Mouse (Mus musculus) stomach, embryonic 15.5 days (tissue): Measurements from ENCODE around the gene Nipsnap1. TPM values are rescaled to one million over a fixed set of nuclear protein-coding genes. Genes with fewer than 3 reads are reported as not detected.
A peak's percentile ranks its signal among the peaks of the same experiment; 100 is the strongest.

Experiments used
- ATAC-seq: fragments of 200-750 bp; cut with Nextera tagmentation; 2 replicates; pipeline ENCODE4 v1.8.0; 2017; ENCODE audit warnings: low read depth, moderate number of reproducible peaks, moderate TSS enrichment; ENCODE audit not compliant: insufficient read depth, low FRiP score
- H3K27ac ChIP-seq: fragments of 300-500 bp; sonication (generic); 2 replicates; pipeline ENCODE4 v1.5.1; 2015; ENCODE audit warnings: mild to moderate bottlenecking, inconsistent platforms
- H3K27me3 ChIP-seq: fragments of 300-500 bp; sonication (generic); replicated peaks from 2 replicates; pipeline ENCODE4 v1.6.1; 2015; ENCODE audit warnings: inconsistent platforms
- H3K36me3 ChIP-seq: fragments of 300-500 bp; sonication (generic); 2 replicates; pipeline ENCODE4 v1.6.1; 2015; ENCODE audit warnings: inconsistent platforms
- H3K4me1 ChIP-seq: fragments of 300-500 bp; sonication (generic); 2 replicates; pipeline ENCODE4 v1.6.1; 2015; ENCODE audit warnings: inconsistent platforms
- H3K4me2 ChIP-seq: fragments of 300-500 bp; sonication (generic); 2 replicates; pipeline ENCODE4 v1.6.1; 2015; ENCODE audit warnings: mild to moderate bottlenecking, inconsistent platforms
- H3K4me3 ChIP-seq: fragments of 300-500 bp; sonication (generic); replicated peaks from 2 replicates; pipeline ENCODE4 v1.5.1; 2015; ENCODE audit warnings: inconsistent platforms
- H3K9ac ChIP-seq: fragments of 300-500 bp; sonication (generic); 2 replicates; pipeline ENCODE4 v1.6.1; 2015; ENCODE audit warnings: inconsistent platforms
- H3K9me3 ChIP-seq: fragments of 300-500 bp; sonication (generic); 2 replicates; pipeline ENCODE4 v1.6.1; 2016; ENCODE audit warnings: inconsistent platforms
- WGBS: fragments of 180-500 bp; shearing (Covaris S2); methylation state at CpG from one replicate; pipeline ENCODE4 v1.1.7; 2015; 5-methylcytosine and 5-hydroxymethylcytosine counted together
- polyA plus RNA-seq: library from polyadenylated mRNA; unstranded; fragments of >200 nt; fragmentation: Nextera tagmentation; extraction: Ambion mirVana; gene quantifications from 2 replicates; pipeline ENCODE4 v1.2.1, GENCODE M21; 2015

Gene Nipsnap1
- polyA plus RNA-seq, result 64.1 and 68.6 TPM in 2 replicates

GRCm38 (mm10) chr11:4873755-4874475 lies at the start of gene Nipsnap1:
TSS of gene Nipsnap1 (plus strand) at chr11:4873951.
- peak within 1 kb of the TSS; percentile 52; the same call in 1 of the 2 replicates for H3K27ac ChIP-seq
- peak within 1 kb of the TSS; percentile 48 for H3K9ac ChIP-seq
- peak within 1 kb of the TSS; percentile 70 for H3K4me3 ChIP-seq
- no peaks in the 10 kb centered on the region for H3K36me3 ChIP-seq
- under 1% methylated on average over 30 of the region's 30 CpGs for WGBS
- H3K4me1 ChIP-seq, result peaks cover 6% of the 10 kb centered on the region; the same call in 1 of the 2 replicates
- no peaks in the 10 kb centered on the region for H3K27me3 ChIP-seq
- ATAC-seq, result peak; percentile 90
- peak within 1 kb of the TSS; percentile 78 for H3K4me2 ChIP-seq
- H3K9me3 ChIP-seq, result no peaks in the 10 kb centered on the region

- no peak overlapping the region for H3K27ac ChIP-seq
- no peaks in the 10 kb centered on the region for H3K4me1 ChIP-seq
- no peak for ATAC-seq
- 90% methylated on average over 3 of the region's 3 CpGs for WGBS
- no peak overlapping the region for H3K4me3 ChIP-seq
- no peak overlapping the region for H3K9ac ChIP-seq
- H3K27me3 ChIP-seq, result no peaks in the 10 kb centered on the region
- no peaks in the 10 kb centered on the region for H3K36me3 ChIP-seq
- H3K9me3 ChIP-seq, result no peaks in the 10 kb centered on the region
- no peak overlapping the region for H3K4me2 ChIP-seq
Observed at GRCm38 (mm10) chr11:4826152-4826778, 47.5 kb upstream of the Nipsnap1 start.

- Histone ChIP-seq H3K27ac (no peak overlapping the region), H3K9ac (no peak overlapping the region), H3K9me3 (no peaks in the 10 kb centered on the region), H3K27me3 (no peaks in the 10 kb centered on the region), H3K4me1 (no peaks in the 10 kb centered on the region), H3K4me2 (no peak overlapping the region), H3K4me3 (no peak overlapping the region), H3K36me3 (no peaks in the 10 kb centered on the region)
- no peak for ATAC-seq
Observed at GRCm38 (mm10) chr11:4827340-4827739, 46.4 kb upstream of the Nipsnap1 start.

GRCm38 (mm10) chr11:4827916-4828315 lies 45.8 kb upstream of the Nipsnap1 start:
- no peak overlapping the region for H3K27ac ChIP-seq
- no peaks in the 10 kb centered on the region for H3K9me3 ChIP-seq
- H3K4me2 ChIP-seq, result no peak overlapping the region
- no peaks in the 10 kb centered on the region for H3K36me3 ChIP-seq
- no peaks in the 10 kb centered on the region for H3K27me3 ChIP-seq
- H3K4me3 ChIP-seq, result no peak overlapping the region
- no peak overlapping the region for H3K9ac ChIP-seq
- H3K4me1 ChIP-seq, result no peaks in the 10 kb centered on the region
- no peak for ATAC-seq
- WGBS, result 51% methylated on average over 2 of the region's 2 CpGs

- Histone ChIP-seq H3K4me3 (no peak overlapping the region), H3K4me2 (no peak overlapping the region), H3K4me1 (no peaks in the 10 kb centered on the region), H3K9ac (no peak overlapping the region), H3K27ac (no peak overlapping the region), H3K36me3 (no peaks in the 10 kb centered on the region), H3K9me3 (no peaks in the 10 kb centered on the region), H3K27me3 (no peaks in the 10 kb centered on the region)
- no peak for ATAC-seq
Observed at GRCm38 (mm10) chr11:4831066-4831465, 42.7 kb upstream of the Nipsnap1 start.

- Histone ChIP-seq H3K27me3 (no peaks in the 10 kb centered on the region), H3K27ac (no peak overlapping the region), H3K4me3 (no peak overlapping the region), H3K9ac (no peak overlapping the region), H3K9me3 (no peaks in the 10 kb centered on the region), H3K36me3 (no peaks in the 10 kb centered on the region), H3K4me1 (no peaks in the 10 kb centered on the region), H3K4me2 (no peak overlapping the region)
- 65% methylated on average over 3 of the region's 3 CpGs for WGBS
- ATAC-seq, result no peak
Observed at GRCm38 (mm10) chr11:4833295-4833939, 40.3 kb upstream of the Nipsnap1 start.

GRCm38 (mm10) chr11:4835436-4835835 lies 38.3 kb upstream of the Nipsnap1 start:
- Histone ChIP-seq H3K4me3 (no peak overlapping the region), H3K27me3 (no peaks in the 10 kb centered on the region), H3K36me3 (no peaks in the 10 kb centered on the region), H3K9me3 (no peaks in the 10 kb centered on the region), H3K4me2 (no peak overlapping the region), H3K27ac (no peak overlapping the region), H3K4me1 (no peaks in the 10 kb centered on the region), H3K9ac (no peak overlapping the region)
- no peak for ATAC-seq
- WGBS, result 74% methylated on average over 6 of the region's 6 CpGs

GRCm38 (mm10) chr11:4836755-4837154 lies 37.0 kb upstream of the Nipsnap1 start:
- no peaks in the 10 kb centered on the region for H3K27me3 ChIP-seq
- no peak overlapping the region for H3K9ac ChIP-seq
- H3K4me1 ChIP-seq, result no peaks in the 10 kb centered on the region
- H3K27ac ChIP-seq, result no peak overlapping the region
- ATAC-seq, result no peak
- H3K9me3 ChIP-seq, result no peaks in the 10 kb centered on the region
- no peak overlapping the region for H3K4me2 ChIP-seq
- 54% methylated on average over 6 of the region's 6 CpGs for WGBS
- no peaks in the 10 kb centered on the region for H3K36me3 ChIP-seq
- no peak overlapping the region for H3K4me3 ChIP-seq

- Histone ChIP-seq H3K4me2 (no peak overlapping the region), H3K36me3 (no peaks in the 10 kb centered on the region), H3K4me1 (no peaks in the 10 kb centered on the region), H3K4me3 (no peak overlapping the region), H3K9ac (no peak overlapping the region), H3K9me3 (no peaks in the 10 kb centered on the region), H3K27ac (no peak overlapping the region), H3K27me3 (no peaks in the 10 kb centered on the region)
- ATAC-seq, result no peak
- WGBS, result 70% methylated on average over 5 of the region's 5 CpGs
Observed at GRCm38 (mm10) chr11:4837342-4837741, 36.4 kb upstream of the Nipsnap1 start.

GRCm38 (mm10) chr11:4838235-4838634 lies 35.5 kb upstream of the Nipsnap1 start:
- WGBS, result 92% methylated on average over 1 of the region's 1 CpGs
- no peaks in the 10 kb centered on the region for H3K9me3 ChIP-seq
- H3K9ac ChIP-seq, result no peak overlapping the region
- no peak overlapping the region for H3K4me3 ChIP-seq
- no peak for ATAC-seq
- H3K27ac ChIP-seq, result no peak overlapping the region
- H3K36me3 ChIP-seq, result no peaks in the 10 kb centered on the region
- no peaks in the 10 kb centered on the region for H3K27me3 ChIP-seq
- H3K4me2 ChIP-seq, result no peak overlapping the region
- H3K4me1 ChIP-seq, result no peaks in the 10 kb centered on the region

- H3K27ac ChIP-seq, result no peak overlapping the region
- H3K27me3 ChIP-seq, result no peaks in the 10 kb centered on the region
- no peaks in the 10 kb centered on the region for H3K9me3 ChIP-seq
- H3K4me1 ChIP-seq, result no peaks in the 10 kb centered on the region
- no peak overlapping the region for H3K4me2 ChIP-seq
- no peak overlapping the region for H3K9ac ChIP-seq
- H3K4me3 ChIP-seq, result no peak overlapping the region
- no peak for ATAC-seq
- no peaks in the 10 kb centered on the region for H3K36me3 ChIP-seq
- 80% methylated on average over 3 of the region's 3 CpGs for WGBS
Observed at GRCm38 (mm10) chr11:4840942-4841526, 32.7 kb upstream of the Nipsnap1 start.
